8 mouse cellular contexts compared by ENCODE assay signal in the genomic region with DNA sequence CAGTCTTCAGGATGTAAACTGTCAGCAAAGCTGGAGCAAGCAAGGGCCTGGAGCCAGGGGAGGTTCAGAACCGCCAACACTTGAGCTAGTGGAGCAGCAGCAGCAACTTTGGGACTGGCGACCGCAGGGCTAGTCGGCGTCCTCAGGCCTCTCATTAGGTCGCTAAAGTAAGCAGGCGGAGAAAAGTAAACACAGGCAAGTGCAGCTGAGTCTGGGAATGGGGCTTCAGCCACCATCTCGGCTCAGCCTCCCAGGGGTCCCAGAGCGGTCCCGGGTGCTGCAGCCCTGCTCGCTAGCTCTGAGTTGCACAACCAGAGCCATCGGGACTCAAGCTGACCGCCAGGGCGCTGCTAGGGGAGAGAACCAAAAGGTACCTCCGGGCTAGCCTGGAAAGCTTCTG. TPM values are rescaled to one million over a fixed set of nuclear protein-coding genes. Genes with fewer than 3 reads are reported as not detected.
DNase-seq lines count a peak whose midpoint lies in the region; ATAC-seq lines count a peak whose summit lies in the region.

No protein-coding gene starts in this region.

- DNase-seq in A20 (ENCODE audit: low read depth, low spot score): peak; percentile 55
- DNase-seq in adrenal gland, adult 18-20 months (ENCODE audit: low spot score in 2 of 2): peak; percentile 34 to 43
- peak; percentile 41 for DNase-seq in embryo, embryonic 9.5 days (ENCODE audit: extremely low spot score)
- no peak for DNase-seq in heart, embryonic 10.5 days (ENCODE audit: low spot score)
- DNase-seq in kidney, adult 9 months: peak; percentile 18
- peak; percentile 28 to 48 for DNase-seq in lung, adult 18-20 months
- peak; percentile 9 for DNase-seq in ovary, postnatal 14 days (ENCODE audit: low spot score)

- H3K4me3 ChIP-seq in heart, embryonic 10.5 days: peak overlapping the region; percentile 64

- WGBS in heart, embryonic 10.5 days: 11% methylated on average over 15 of the region's 15 CpGs

- no peaks in the 10 kb centered on the region for H3K36me3 ChIP-seq in heart, embryonic 10.5 days

- H3K27ac ChIP-seq in heart, embryonic 10.5 days: peak overlapping the region; percentile 82; the same call in 1 of the 2 replicates

- ATAC-seq in megakaryocyte-erythroid progenitor cell, adult 5-6 weeks (replicated peaks; ENCODE audit: low FRiP score, low TSS enrichment, poor library complexity, severe bottlenecking): no peak

- H3K27me3 ChIP-seq in heart, embryonic 10.5 days (ENCODE audit: insufficient read depth, poor library complexity, severe bottlenecking): peaks cover 12% of the 10 kb centered on the region; the same call in 1 of the 2 replicates

- no peaks in the 10 kb centered on the region for H3K4me1 ChIP-seq in heart, embryonic 10.5 days

- no peaks in the 10 kb centered on the region for H3K9me3 ChIP-seq in heart, embryonic 10.5 days

RNA-seq across cellular contexts. Expression of gene Pls3, which starts 1.2 kb away (rescaled TPM):
- total RNA-seq in adrenal gland, adult 18-20 months (2021): 10 to 100 TPM; 61.3 to 64.1 TPM
- 79.5 and 113 TPM in 2 replicates for polyA plus RNA-seq in heart, embryonic 10.5 days (2016; fragmentation: Nextera tagmentation; extraction: Ambion mirVana)
- not detected in 2 replicates for total RNA-seq in megakaryocyte-erythroid progenitor cell, adult 5-6 weeks (2014; fragmentation: Nextera tagmentation)
- 0.76 TPM in 1 of 2 replicates, not detected in the other for total RNA-seq in megakaryocyte-erythroid progenitor cell, adult 5-6 weeks (2017)

Comparison
In these comparisons a context has a peak if more than half of its experiments do, and no peak if none do; other contexts are left out.
1. RNA of gene Pls3, which starts 1.2 kb away (total RNA-seq): 61.3 to 64.1 TPM in adrenal gland, adult 18-20 months; 0.76 TPM in megakaryocyte-erythroid progenitor cell, adult 5-6 weeks; every median in the first group is over 10 times any median in the second.